Mouse (Mus musculus) kidney, adult 2 months (tissue): ENCODE data around the gene Doc2b.

ENCODE experiments used
- CTCF ChIP-seq: fragments of 200-500 bp; conservative IDR thresholded peaks from 2 replicates; pipeline ENCODE4 v1.5.1; 2011; ENCODE audit warnings: low read depth, mild to moderate bottlenecking, control low read depth, low read length, moderate library complexity, mixed read lengths; ENCODE audit not compliant: insufficient read depth, insufficient read length
- POLR2A ChIP-seq: fragments of 200-500 bp; IDR thresholded peaks from one replicate; pipeline ENCODE4 v1.6.1; 2011; ENCODE audit warnings: low read depth, low read length, control low read depth

GRCm38 (mm10) chr11:75751082-75751481, 44.8 kb downstream of the Doc2b start:
- TF ChIP-seq CTCF (no peak), POLR2A (no peak)
